Mouse (Mus musculus): Measurements from ENCODE around the gene Prkci. TPM values are rescaled to one million over a fixed set of nuclear protein-coding genes. Genes with fewer than 3 reads are reported as not detected.
A peak's percentile ranks its signal among the peaks of the same experiment; 100 is the strongest.

Gene Prkci
- polyA plus RNA-seq, 1 experiment: 240 TPM

DNA sequence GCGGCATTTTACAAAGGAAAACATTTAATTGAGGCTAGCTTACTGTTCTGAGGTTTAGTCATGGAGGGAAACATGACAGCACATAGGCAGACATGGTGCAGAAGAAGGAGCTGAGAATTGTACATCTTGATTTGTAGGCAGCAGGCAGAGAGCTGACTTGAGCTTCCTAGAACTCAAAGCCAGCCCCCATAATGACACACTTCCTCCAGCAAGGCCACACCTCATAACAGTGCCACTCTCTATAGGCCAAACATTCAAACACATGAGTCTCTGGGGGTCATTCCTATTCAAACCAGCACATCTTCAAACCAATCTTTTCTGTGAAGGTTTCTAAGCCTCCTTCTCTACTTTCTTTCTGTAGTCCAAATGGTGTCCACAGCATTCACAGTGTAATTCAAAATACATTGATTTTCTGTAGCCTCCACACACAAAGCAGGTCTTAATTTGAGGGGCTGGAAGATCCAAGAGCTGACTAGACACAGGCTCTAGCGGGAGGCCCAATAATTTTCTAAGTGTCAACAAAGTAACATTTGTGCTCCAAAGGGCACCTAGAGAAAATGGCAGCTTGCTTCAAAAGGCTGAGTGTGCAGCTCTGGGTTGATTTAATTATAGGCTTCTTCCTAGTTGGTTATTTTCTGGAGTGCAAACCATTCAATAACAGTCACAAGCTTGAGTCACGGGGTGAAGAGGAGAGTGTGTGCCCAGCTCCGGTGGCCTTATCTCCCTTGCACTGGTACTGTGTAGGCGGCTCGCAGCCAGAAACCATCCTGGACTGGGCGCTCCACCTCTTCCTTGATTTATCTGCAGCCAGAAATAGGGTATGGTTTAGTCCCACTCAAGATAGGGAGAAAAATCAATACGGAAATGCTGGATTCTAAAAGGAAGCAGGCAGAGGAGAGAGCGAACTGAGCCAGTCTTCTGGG is 7.9 kb upstream of the Prkci start:
- no peak overlapping the region for H3K9ac ChIP-seq (ENCODE audit: low read depth, poor library complexity, severe bottlenecking)
- H3K27me3 ChIP-seq (ENCODE audit: control insufficient read depth, insufficient read depth, low read length, poor library complexity, severe bottlenecking): no peaks in the 10 kb centered on the region
- no peak for TF ChIP-seq POLR2A (IDR thresholded peaks at IDR 0.05; ENCODE audit: insufficient read depth, low read length)
- no peak for TF ChIP-seq EP300 (IDR thresholded peaks at IDR 0.05; ENCODE audit: insufficient read depth, low read depth, low read length)
- no peak for TF ChIP-seq CTCF (IDR thresholded peaks at IDR 0.05; ENCODE audit: low read depth, low read length)
- H3K36me3 ChIP-seq (ENCODE audit: control insufficient read depth, insufficient read depth, low read length, poor library complexity, severe bottlenecking): no peaks in the 10 kb centered on the region
- H3K9me3 ChIP-seq (replicated peaks; ENCODE audit: control insufficient read depth, insufficient read depth, low read length, poor library complexity, severe bottlenecking): no peaks in the 10 kb centered on the region
- no peak overlapping the region for H3K4me3 ChIP-seq (ENCODE audit: low read depth, low read length)
- H3K27ac ChIP-seq (ENCODE audit: insufficient read depth, low read length): no peak overlapping the region
- H3K4me1 ChIP-seq (ENCODE audit: control insufficient read depth, insufficient read depth, low read length): no peaks in the 10 kb centered on the region

- Histone ChIP-seq H3K9ac (ENCODE audit: low read depth, poor library complexity, severe bottlenecking) (no peak overlapping the region), H3K27ac (ENCODE audit: insufficient read depth, low read length) (no peak overlapping the region), H3K36me3 (ENCODE audit: control insufficient read depth, insufficient read depth, low read length, poor library complexity, severe bottlenecking) (no peaks in the 10 kb centered on the region), H3K27me3 (ENCODE audit: control insufficient read depth, insufficient read depth, low read length, poor library complexity, severe bottlenecking) (no peaks in the 10 kb centered on the region), H3K9me3 (replicated peaks; ENCODE audit: control insufficient read depth, insufficient read depth, low read length, poor library complexity, severe bottlenecking) (no peaks in the 10 kb centered on the region), H3K4me3 (ENCODE audit: low read depth, low read length) (no peak overlapping the region), H3K4me1 (ENCODE audit: control insufficient read depth, insufficient read depth, low read length) (no peaks in the 10 kb centered on the region)
- no peak for TF ChIP-seq EP300 (IDR thresholded peaks at IDR 0.05; ENCODE audit: insufficient read depth, low read depth, low read length)
- no peak for TF ChIP-seq POLR2A (IDR thresholded peaks at IDR 0.05; ENCODE audit: insufficient read depth, low read length)
- TF ChIP-seq CTCF (IDR thresholded peaks at IDR 0.05; ENCODE audit: low read depth, low read length): no peak
Measured at GRCm38 (mm10) chr3:30992161-30992560, 3.4 kb upstream of the Prkci start.

DNA sequence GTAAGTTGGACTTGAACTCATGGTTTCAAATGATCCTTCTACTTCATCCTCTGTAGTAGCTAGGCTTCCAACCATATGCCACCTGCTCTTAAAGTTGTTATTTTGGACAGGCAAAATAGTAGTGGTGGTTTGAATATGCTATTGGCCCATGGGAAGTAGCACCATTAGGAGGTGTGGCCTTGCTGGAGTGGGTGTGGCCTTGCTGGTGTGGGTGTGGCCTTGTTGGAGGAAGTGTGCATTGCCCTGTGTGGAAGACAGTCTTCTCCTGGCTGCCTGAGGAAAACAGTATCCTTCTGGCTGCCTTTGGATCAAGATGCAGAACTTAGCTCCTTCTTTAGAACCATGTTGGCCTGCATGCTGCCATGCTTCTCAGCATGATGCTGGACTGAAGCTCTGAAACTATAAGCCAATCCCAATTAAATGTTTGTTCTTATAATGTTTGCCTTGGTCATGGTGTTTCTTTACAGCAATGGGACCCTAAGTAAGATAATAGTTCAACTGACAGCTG is 2.4 kb upstream of the Prkci start:
- Histone ChIP-seq H3K9me3 (replicated peaks; ENCODE audit: control insufficient read depth, insufficient read depth, low read length, poor library complexity, severe bottlenecking) (no peaks in the 10 kb centered on the region), H3K9ac (ENCODE audit: low read depth, poor library complexity, severe bottlenecking) (no peak overlapping the region), H3K27me3 (ENCODE audit: control insufficient read depth, insufficient read depth, low read length, poor library complexity, severe bottlenecking) (no peaks in the 10 kb centered on the region), H3K27ac (ENCODE audit: insufficient read depth, low read length) (no peak overlapping the region), H3K36me3 (ENCODE audit: control insufficient read depth, insufficient read depth, low read length, poor library complexity, severe bottlenecking) (no peaks in the 10 kb centered on the region), H3K4me1 (ENCODE audit: control insufficient read depth, insufficient read depth, low read length) (no peaks in the 10 kb centered on the region), H3K4me3 (ENCODE audit: low read depth, low read length) (no peak overlapping the region)
- TF ChIP-seq EP300 (IDR thresholded peaks at IDR 0.05; ENCODE audit: insufficient read depth, low read depth, low read length) (no peak), POLR2A (IDR thresholded peaks at IDR 0.05; ENCODE audit: insufficient read depth, low read length) (no peak), CTCF (IDR thresholded peaks at IDR 0.05; ENCODE audit: low read depth, low read length) (no peak)

- no peaks in the 10 kb centered on the region for H3K4me1 ChIP-seq (ENCODE audit: control insufficient read depth, insufficient read depth, low read length)
- H3K27ac ChIP-seq (ENCODE audit: insufficient read depth, low read length): peak overlapping the region; percentile 42; the same call in 1 of the 2 replicates
- H3K36me3 ChIP-seq (ENCODE audit: control insufficient read depth, insufficient read depth, low read length, poor library complexity, severe bottlenecking): no peaks in the 10 kb centered on the region
- H3K4me3 ChIP-seq (ENCODE audit: low read depth, low read length): peak overlapping the region; percentile 50
- H3K9ac ChIP-seq (ENCODE audit: low read depth, poor library complexity, severe bottlenecking): peak overlapping the region; percentile 57
- no peaks in the 10 kb centered on the region for H3K27me3 ChIP-seq (ENCODE audit: control insufficient read depth, insufficient read depth, low read length, poor library complexity, severe bottlenecking)
- TF ChIP-seq POLR2A (IDR thresholded peaks at IDR 0.05; ENCODE audit: insufficient read depth, low read length) (no peak), EP300 (IDR thresholded peaks at IDR 0.05; ENCODE audit: insufficient read depth, low read depth, low read length) (no peak), CTCF (IDR thresholded peaks at IDR 0.05; ENCODE audit: low read depth, low read length) (no peak)
- H3K9me3 ChIP-seq (replicated peaks; ENCODE audit: control insufficient read depth, insufficient read depth, low read length, poor library complexity, severe bottlenecking): no peaks in the 10 kb centered on the region
Measured at GRCm38 (mm10) chr3:30994859-30995258, 688 bp upstream of the Prkci start.

DNA sequence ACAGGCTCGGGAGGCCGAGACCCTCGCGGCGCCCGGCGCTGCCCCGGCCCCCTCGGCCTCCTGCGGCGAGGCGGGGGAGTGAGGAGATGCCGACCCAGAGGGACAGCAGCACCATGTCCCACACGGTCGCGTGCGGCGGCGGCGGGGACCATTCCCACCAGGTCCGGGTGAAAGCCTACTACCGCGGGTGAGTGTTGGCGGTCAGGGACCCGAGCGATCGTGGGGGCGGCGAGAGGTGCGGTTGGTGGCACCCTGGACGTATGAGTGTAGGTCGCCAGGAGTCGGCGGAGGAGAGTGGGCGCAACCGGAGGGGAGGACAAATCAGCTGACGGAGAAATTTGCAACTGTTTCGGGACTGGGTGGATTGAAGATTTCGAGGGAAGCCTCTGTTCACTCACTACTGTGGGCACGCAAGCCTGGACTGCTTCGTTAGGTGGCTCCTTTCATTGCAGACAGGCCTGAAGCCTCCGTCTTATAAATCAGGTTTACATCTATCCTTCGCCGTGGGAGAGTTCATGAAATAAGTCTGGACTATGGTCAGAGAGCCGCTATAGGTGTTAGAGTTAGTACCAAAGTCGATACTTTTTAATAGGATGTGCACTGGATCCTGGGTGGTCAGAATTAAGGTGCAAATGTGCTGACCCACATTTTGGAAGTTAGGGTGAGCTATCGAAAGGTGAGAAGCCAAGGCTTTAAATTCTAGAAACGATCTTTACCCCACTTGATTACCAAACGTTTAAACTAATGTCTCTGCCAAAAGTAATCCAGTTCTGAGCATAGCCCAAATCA is 546 bp downstream of the Prkci start:
- no peaks in the 10 kb centered on the region for H3K9me3 ChIP-seq (replicated peaks; ENCODE audit: control insufficient read depth, insufficient read depth, low read length, poor library complexity, severe bottlenecking)
- no peaks in the 10 kb centered on the region for H3K27me3 ChIP-seq (ENCODE audit: control insufficient read depth, insufficient read depth, low read length, poor library complexity, severe bottlenecking)
- H3K4me1 ChIP-seq (ENCODE audit: control insufficient read depth, insufficient read depth, low read length): no peaks in the 10 kb centered on the region
- H3K4me3 ChIP-seq (ENCODE audit: low read depth, low read length): peak overlapping the region; percentile 89
- TF ChIP-seq CTCF (IDR thresholded peaks at IDR 0.05; ENCODE audit: low read depth, low read length): no peak
- TF ChIP-seq EP300 (IDR thresholded peaks at IDR 0.05; ENCODE audit: insufficient read depth, low read depth, low read length): no peak
- TF ChIP-seq POLR2A (IDR thresholded peaks at IDR 0.05; ENCODE audit: insufficient read depth, low read length): no peak
- no peaks in the 10 kb centered on the region for H3K36me3 ChIP-seq (ENCODE audit: control insufficient read depth, insufficient read depth, low read length, poor library complexity, severe bottlenecking)
- H3K27ac ChIP-seq (ENCODE audit: insufficient read depth, low read length): no peak overlapping the region
- peak overlapping the region; percentile 83 for H3K9ac ChIP-seq (ENCODE audit: low read depth, poor library complexity, severe bottlenecking)
